Mouse (Mus musculus) myocyte (in vitro differentiated cells): ENCODE measurements around the gene Ubap2. TPM values are rescaled to one million over a fixed set of nuclear protein-coding genes. Genes with fewer than 3 reads are reported as not detected.

Source experiments
- H3K27me3 ChIP-seq: one replicate; pipeline ENCODE4 v1.6.1; 2011; ENCODE audit not compliant: control insufficient read depth, insufficient read depth, insufficient read length
- H3K36me3 ChIP-seq: one replicate; pipeline ENCODE4 v1.6.1; 2011; ENCODE audit not compliant: control insufficient read depth, insufficient read depth
- H3K4me2 ChIP-seq: one replicate; pipeline ENCODE4 v1.6.1; 2011; ENCODE audit warnings: low read depth, control low read depth
- H3K4me3 ChIP-seq: one replicate; pipeline ENCODE4 v1.5.1; 2011; ENCODE audit warnings: mild to moderate bottlenecking, control low read depth, moderate library complexity
- H3K79me2 ChIP-seq: one replicate; pipeline ENCODE4 v1.6.1; 2011; ENCODE audit not compliant: control insufficient read depth, insufficient read depth
- H3ac ChIP-seq: one replicate; pipeline ENCODE4 v1.6.1; 2011; ENCODE audit not compliant: control insufficient read depth, insufficient read length
- CEBPB ChIP-seq: IDR thresholded peaks from 2 replicates; pipeline ENCODE4 v1.6.1; 2011; ENCODE audit warnings: mild to moderate bottlenecking, moderate library complexity; ENCODE audit not compliant: poor library complexity, insufficient read depth, severe bottlenecking
- E2F4 ChIP-seq: IDR thresholded peaks from one replicate; pipeline ENCODE4 v1.6.1; 2011; ENCODE audit warnings: mild to moderate bottlenecking, control low read depth, moderate library complexity; ENCODE audit not compliant: insufficient read depth
- MAX ChIP-seq: IDR thresholded peaks from one replicate; pipeline ENCODE4 v1.6.1; 2011; ENCODE audit warnings: low read depth, mild to moderate bottlenecking, control low read depth
- MYOD1 ChIP-seq, 3 experiments: IDR thresholded peaks; one replicate each; pipeline ENCODE4 v1.6.1; 2011; ENCODE audit warnings: control low read depth in 2 of 3, low read depth in 2 of 3, mild to moderate bottlenecking in 2 of 3, moderate library complexity in 1 of 3; ENCODE audit not compliant: insufficient read length in 2 of 3, control insufficient read depth in 1 of 3
- MYOG ChIP-seq, 3 experiments: IDR thresholded peaks; one replicate each; pipeline ENCODE4 v1.6.1; 2011; ENCODE audit warnings: control low read depth in 2 of 3, low read depth in 2 of 3, mild to moderate bottlenecking in 2 of 3; ENCODE audit not compliant: insufficient read length in 2 of 3, control insufficient read depth in 1 of 3, insufficient read depth in 1 of 3
- POLR2A ChIP-seq: IDR thresholded peaks from one replicate; pipeline ENCODE4 v1.6.1; 2011; ENCODE audit warnings: low read depth, mild to moderate bottlenecking, control low read depth, moderate library complexity; ENCODE audit not compliant: insufficient read length
- POLR2AphosphoS2 ChIP-seq: IDR thresholded peaks from one replicate; pipeline ENCODE4 v1.6.1; 2011; ENCODE audit warnings: low read depth, control low read depth; ENCODE audit not compliant: insufficient read length
- REST ChIP-seq: IDR thresholded peaks from one replicate; pipeline ENCODE4 v1.6.1; 2011; ENCODE audit warnings: mild to moderate bottlenecking, control low read depth, moderate library complexity; ENCODE audit not compliant: insufficient read depth, insufficient read length
- SRF ChIP-seq: IDR thresholded peaks from one replicate; pipeline ENCODE4 v1.6.1; 2011; ENCODE audit warnings: low read depth; ENCODE audit not compliant: control insufficient read depth, insufficient read length
- TCF12 ChIP-seq: IDR thresholded peaks from one replicate; pipeline ENCODE4 v1.6.1; 2011; ENCODE audit warnings: mild to moderate bottlenecking, control low read depth; ENCODE audit not compliant: poor library complexity, insufficient read depth, severe bottlenecking
- TCF3 ChIP-seq: IDR thresholded peaks from one replicate; pipeline ENCODE4 v1.6.1; 2011; ENCODE audit warnings: low read depth, control low read depth; ENCODE audit not compliant: insufficient read length
- USF1 ChIP-seq: IDR thresholded peaks from one replicate; pipeline ENCODE4 v1.6.1; 2011; ENCODE audit warnings: low read depth, mild to moderate bottlenecking, control low read depth, moderate library complexity
- polyA plus RNA-seq: library from polyadenylated mRNA; unstranded; fragments of >200 nt; fragmentation: generic; extraction: Trizol; gene quantifications from one replicate; pipeline ENCODE4 v1.2.1, GENCODE M21; 2012; ENCODE audit warnings: missing spikeins

The Ubap2 gene
- polyA plus RNA-seq, 1 experiment, result 71.5 TPM

- Histone ChIP-seq H3K27me3 (no peaks in the 10 kb centered on the region), H3K4me2 (no peak overlapping the region), H3K79me2 (no peaks in the 10 kb centered on the region), H3K36me3 (peaks cover 42% of the 10 kb centered on the region), H3ac (no peak overlapping the region), H3K4me3 (no peak overlapping the region)
- TF ChIP-seq MYOD1 (IDR thresholded peaks at IDR 0.05; ENCODE audit: control insufficient read depth in 1 of 3, insufficient read length in 2 of 3, low read depth in 2 of 3) (no peak), POLR2AphosphoS2 (no peak), POLR2A (no peak), MYOG (IDR thresholded peaks at IDR 0.05; ENCODE audit: control insufficient read depth in 1 of 3, insufficient read depth in 1 of 3, insufficient read length in 2 of 3, low read depth in 2 of 3) (no peak), SRF (no peak), REST (no peak), E2F4 (no peak), MAX (no peak), USF1 (no peak), TCF3 (no peak), CEBPB (no peak), TCF12 (no peak)
Measured at GRCm38 (mm10) chr4:41293907-41294306, 19.0 kb upstream of the Ubap2 start.

- H3K27me3 ChIP-seq, result no peaks in the 10 kb centered on the region
- H3K79me2 ChIP-seq, result no peaks in the 10 kb centered on the region
- peaks cover 17% of the 10 kb centered on the region for H3K36me3 ChIP-seq
- H3K4me3 ChIP-seq, result no peak overlapping the region
- no peak overlapping the region for H3ac ChIP-seq
- H3K4me2 ChIP-seq, result no peak overlapping the region
- TF ChIP-seq POLR2AphosphoS2, result peak; percentile 45
- TF ChIP-seq USF1, result no peak
Measured at GRCm38 (mm10) chr4:41289802-41290201, 14.9 kb upstream of the Ubap2 start.

GRCm38 (mm10) chr4:41286420-41286819, 11.5 kb upstream of the Ubap2 start:
- H3K79me2 ChIP-seq, result no peaks in the 10 kb centered on the region
- TF ChIP-seq TCF3 (no peak), REST (no peak), USF1 (no peak), MYOG (IDR thresholded peaks at IDR 0.05; ENCODE audit: control insufficient read depth in 1 of 3, insufficient read depth in 1 of 3, insufficient read length in 2 of 3, low read depth in 2 of 3) (no peak), POLR2A (no peak), TCF12 (no peak), CEBPB (no peak), POLR2AphosphoS2 (no peak), MYOD1 (IDR thresholded peaks at IDR 0.05; ENCODE audit: control insufficient read depth in 1 of 3, insufficient read length in 2 of 3, low read depth in 2 of 3) (no peak), E2F4 (no peak), MAX (no peak), SRF (no peak)
- H3K4me2 ChIP-seq, result no peak overlapping the region
- H3K36me3 ChIP-seq, result peaks cover 5% of the 10 kb centered on the region
- no peak overlapping the region for H3K4me3 ChIP-seq
- no peak overlapping the region for H3ac ChIP-seq
- H3K27me3 ChIP-seq, result no peaks in the 10 kb centered on the region

- no peaks in the 10 kb centered on the region for H3K79me2 ChIP-seq
- no peak for TF ChIP-seq CEBPB
- TF ChIP-seq MYOG (IDR thresholded peaks at IDR 0.05; ENCODE audit: control insufficient read depth in 1 of 3, insufficient read depth in 1 of 3, insufficient read length in 2 of 3, low read depth in 2 of 3), result no peak
- TF ChIP-seq MYOD1 (IDR thresholded peaks at IDR 0.05; ENCODE audit: control insufficient read depth in 1 of 3, insufficient read length in 2 of 3, low read depth in 2 of 3), result no peak
- no peak for TF ChIP-seq TCF3
- TF ChIP-seq POLR2AphosphoS2, result no peak
- TF ChIP-seq SRF, result no peak
- TF ChIP-seq REST, result no peak
- TF ChIP-seq MAX, result no peak
- TF ChIP-seq USF1, result no peak
- no peak for TF ChIP-seq TCF12
- no peak for TF ChIP-seq E2F4
- H3K4me2 ChIP-seq, result no peak overlapping the region
- H3K27me3 ChIP-seq, result no peaks in the 10 kb centered on the region
- H3ac ChIP-seq, result no peak overlapping the region
- no peak overlapping the region for H3K4me3 ChIP-seq
- H3K36me3 ChIP-seq, result no peaks in the 10 kb centered on the region
Measured at GRCm38 (mm10) chr4:41284087-41284486, 9.1 kb upstream of the Ubap2 start.

GRCm38 (mm10) chr4:41275927-41276326, 983 bp upstream of the Ubap2 start:
- H3K4me2 ChIP-seq, result peak overlapping the region; percentile 83
- no peaks in the 10 kb centered on the region for H3K27me3 ChIP-seq
- peaks cover 40% of the 10 kb centered on the region for H3K79me2 ChIP-seq
- TF ChIP-seq MYOG (IDR thresholded peaks at IDR 0.05; ENCODE audit: control insufficient read depth in 1 of 3, insufficient read depth in 1 of 3, insufficient read length in 2 of 3, low read depth in 2 of 3) (no peak), POLR2AphosphoS2 (no peak), POLR2A (no peak), REST (no peak), TCF3 (no peak), USF1 (no peak), MAX (no peak), TCF12 (no peak), E2F4 (no peak), CEBPB (no peak), MYOD1 (IDR thresholded peaks at IDR 0.05; ENCODE audit: control insufficient read depth in 1 of 3, insufficient read length in 2 of 3, low read depth in 2 of 3) (no peak)
- H3K4me3 ChIP-seq, result peak overlapping the region; percentile 98
- H3K36me3 ChIP-seq, result no peaks in the 10 kb centered on the region
- peak overlapping the region; percentile 57 for H3ac ChIP-seq
